Mouse (Mus musculus): ENCODE measurements around the gene Shank2. TPM values are rescaled to one million over a fixed set of nuclear protein-coding genes. Genes with fewer than 3 reads are reported as not detected.

The Shank2 gene
- polyA plus RNA-seq, 1 experiment from 2014 or later = 0.39 TPM

DNA sequence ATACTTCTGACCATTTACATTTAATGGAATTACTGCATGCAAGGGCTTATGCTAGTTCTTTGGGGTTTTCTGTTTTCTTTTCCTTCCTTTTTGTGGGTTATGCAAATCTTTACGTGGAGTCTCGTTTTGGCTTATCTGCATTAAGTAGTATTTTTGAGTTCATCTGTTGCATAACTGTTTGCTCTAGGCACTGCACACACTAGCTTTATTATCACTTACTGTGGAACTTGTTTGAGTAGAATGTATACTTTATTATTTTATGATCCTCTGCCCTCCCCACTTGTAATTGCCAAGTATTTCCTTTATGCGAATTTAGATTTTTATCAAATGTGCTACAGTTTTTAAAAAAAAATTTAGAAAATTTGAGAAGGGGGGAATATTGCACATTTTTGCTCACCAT is 2.7 kb upstream of the Shank2 start:
- H3K9me3 ChIP-seq (replicated peaks) = no peaks in the 10 kb centered on the region
- H3K4me1 ChIP-seq = no peaks in the 10 kb centered on the region
- 94% methylated on average over 3 of the region's 3 CpGs for WGBS
- no peaks in the 10 kb centered on the region for H3K27me3 ChIP-seq (ENCODE audit: low read depth, poor library complexity, severe bottlenecking)
- H3K4me3 ChIP-seq = no peak overlapping the region
- H3K36me3 ChIP-seq = no peaks in the 10 kb centered on the region
- no peak overlapping the region for H3K27ac ChIP-seq
- no peak for DNase-seq (ENCODE audit: low spot score)

DNA sequence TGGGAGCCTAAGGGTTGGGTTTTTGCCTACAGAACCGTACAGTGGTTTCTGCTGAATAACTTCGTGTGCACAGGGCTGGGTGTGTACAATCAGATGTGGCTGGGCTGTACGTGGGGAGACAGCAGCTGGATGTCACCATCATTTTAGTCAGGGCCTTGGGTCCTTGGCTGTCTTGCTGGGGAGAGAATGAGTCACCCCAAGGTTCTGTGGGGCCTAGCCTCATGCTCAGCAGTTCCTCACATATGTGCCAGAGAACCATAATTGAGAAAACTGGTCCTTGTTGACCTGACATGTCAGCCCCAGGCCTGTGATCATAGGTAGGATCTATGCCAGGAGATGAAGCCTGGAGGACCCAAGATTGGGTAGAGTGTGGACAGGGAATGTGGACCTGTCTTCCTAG is 1.7 kb downstream of the Shank2 start:
- H3K27me3 ChIP-seq (ENCODE audit: low read depth, poor library complexity, severe bottlenecking) = no peaks in the 10 kb centered on the region
- WGBS = 88% methylated on average over 3 of the region's 3 CpGs
- H3K36me3 ChIP-seq = no peaks in the 10 kb centered on the region
- no peaks in the 10 kb centered on the region for H3K9me3 ChIP-seq (replicated peaks)
- no peak for DNase-seq (ENCODE audit: low spot score)
- no peak overlapping the region for H3K4me3 ChIP-seq
- H3K27ac ChIP-seq = no peak overlapping the region
- H3K4me1 ChIP-seq = no peaks in the 10 kb centered on the region

DNA sequence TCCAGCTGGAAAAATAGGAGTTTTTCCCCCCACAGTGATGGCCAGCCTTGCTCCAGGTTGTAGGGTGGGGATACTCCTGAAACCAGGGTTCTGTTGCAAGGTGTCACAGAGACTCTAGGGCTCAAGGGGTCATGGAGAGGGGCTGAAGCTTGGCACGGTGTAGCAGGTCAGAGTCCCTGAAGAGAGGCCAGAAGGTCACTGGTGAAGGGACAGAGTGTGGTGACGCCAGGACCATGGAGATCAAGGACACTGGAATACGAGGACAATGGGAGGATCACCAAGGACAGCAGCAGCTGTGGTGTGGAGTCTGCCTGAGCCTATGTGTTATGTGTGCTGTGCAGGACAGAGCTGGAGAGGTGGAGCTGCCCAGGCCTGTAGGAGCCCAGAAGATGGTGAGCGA is 6.4 kb downstream of the Shank2 start:
- WGBS = 78% methylated on average over 4 of the region's 4 CpGs
- H3K4me1 ChIP-seq = no peaks in the 10 kb centered on the region
- no peaks in the 10 kb centered on the region for H3K9me3 ChIP-seq (replicated peaks)
- H3K27me3 ChIP-seq (ENCODE audit: low read depth, poor library complexity, severe bottlenecking) = no peaks in the 10 kb centered on the region
- H3K27ac ChIP-seq = no peak overlapping the region
- H3K36me3 ChIP-seq = no peaks in the 10 kb centered on the region
- no peak overlapping the region for H3K4me3 ChIP-seq
- no peak for DNase-seq (ENCODE audit: low spot score)

DNA sequence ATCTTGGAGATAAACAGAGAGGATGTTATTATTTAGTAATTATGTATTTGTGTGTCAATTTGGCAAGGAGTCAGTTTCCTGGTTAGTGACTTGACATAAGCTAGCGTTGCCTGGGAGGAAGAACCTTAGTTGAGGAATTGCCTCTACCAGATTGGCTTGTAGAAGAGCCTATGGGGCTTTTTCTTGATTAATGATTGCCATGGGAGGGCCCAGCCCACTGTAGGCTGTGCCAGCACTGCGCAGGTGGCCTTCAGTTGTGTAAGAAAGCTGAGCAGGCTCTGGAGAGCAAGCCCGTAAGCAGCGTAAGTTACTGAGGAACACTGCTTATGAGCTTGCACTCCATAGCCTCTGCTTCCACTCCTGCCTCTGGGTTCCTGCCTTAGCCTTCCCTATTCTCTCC is 7.3 kb downstream of the Shank2 start:
- Histone ChIP-seq H3K27me3 (ENCODE audit: low read depth, poor library complexity, severe bottlenecking) (no peaks in the 10 kb centered on the region), H3K27ac (no peak overlapping the region), H3K9me3 (replicated peaks) (no peaks in the 10 kb centered on the region), H3K36me3 (no peaks in the 10 kb centered on the region), H3K4me3 (no peak overlapping the region), H3K4me1 (no peaks in the 10 kb centered on the region)
- no peak for DNase-seq (ENCODE audit: low spot score)
- 86% methylated on average over 4 of the region's 4 CpGs for WGBS

DNA sequence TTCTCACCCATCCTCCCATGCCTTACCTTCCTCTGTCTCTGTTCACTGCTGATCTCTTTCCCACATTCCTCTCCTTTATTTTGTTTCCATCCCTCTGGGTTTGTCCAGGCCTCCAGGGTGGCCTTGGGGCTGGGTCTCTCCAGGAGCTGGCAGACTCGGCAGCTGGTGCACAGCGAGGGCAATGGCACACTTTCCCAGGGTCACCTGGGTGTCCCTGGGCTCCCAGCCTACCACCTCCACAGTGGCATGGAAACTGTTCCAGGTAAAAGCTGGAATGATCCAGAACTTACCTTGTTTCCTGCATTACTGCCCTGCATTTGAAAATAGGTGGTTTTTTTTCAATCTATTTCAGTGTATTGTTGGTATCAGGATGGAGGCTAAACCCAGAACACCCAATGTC is 12.8 kb downstream of the Shank2 start:
- WGBS = 82% methylated on average over 2 of the region's 2 CpGs
- DNase-seq (ENCODE audit: low spot score) = no peak

DNA sequence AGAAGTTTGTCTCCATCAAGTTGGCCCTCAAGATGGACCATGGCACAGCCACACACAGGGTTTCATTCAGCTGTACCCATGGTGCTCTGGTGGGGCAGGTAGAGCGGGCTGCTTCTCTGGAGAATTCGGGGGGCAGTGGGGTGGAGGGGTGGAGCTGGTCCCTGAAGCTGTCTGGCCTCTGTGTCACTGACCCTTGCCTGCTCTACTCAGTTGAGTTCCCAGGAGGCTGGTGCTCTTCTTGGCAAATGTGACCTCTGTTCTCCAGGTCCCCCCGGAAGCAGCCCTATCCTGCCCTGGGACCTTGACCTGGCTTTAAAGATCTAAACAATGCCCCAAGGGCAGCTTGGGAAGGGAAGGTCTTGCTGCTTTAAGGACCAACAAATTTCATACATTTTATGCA is 20.1 kb downstream of the Shank2 start:
- 89% methylated on average over 3 of the region's 3 CpGs for WGBS
- no peak for DNase-seq (ENCODE audit: low spot score)
- Histone ChIP-seq H3K27me3 (ENCODE audit: low read depth, poor library complexity, severe bottlenecking) (no peaks in the 10 kb centered on the region), H3K36me3 (no peaks in the 10 kb centered on the region), H3K27ac (no peak overlapping the region), H3K9me3 (replicated peaks) (no peaks in the 10 kb centered on the region), H3K4me1 (peaks cover 7% of the 10 kb centered on the region), H3K4me3 (no peak overlapping the region)

More for the DNA sequence above, 12.8 kb downstream of the Shank2 start:
- Histone ChIP-seq H3K4me1 (no peaks in the 10 kb centered on the region), H3K4me3 (no peak overlapping the region), H3K27me3 (ENCODE audit: low read depth, poor library complexity, severe bottlenecking) (no peaks in the 10 kb centered on the region), H3K27ac (no peak overlapping the region), H3K36me3 (no peaks in the 10 kb centered on the region), H3K9me3 (replicated peaks) (no peaks in the 10 kb centered on the region)

DNA sequence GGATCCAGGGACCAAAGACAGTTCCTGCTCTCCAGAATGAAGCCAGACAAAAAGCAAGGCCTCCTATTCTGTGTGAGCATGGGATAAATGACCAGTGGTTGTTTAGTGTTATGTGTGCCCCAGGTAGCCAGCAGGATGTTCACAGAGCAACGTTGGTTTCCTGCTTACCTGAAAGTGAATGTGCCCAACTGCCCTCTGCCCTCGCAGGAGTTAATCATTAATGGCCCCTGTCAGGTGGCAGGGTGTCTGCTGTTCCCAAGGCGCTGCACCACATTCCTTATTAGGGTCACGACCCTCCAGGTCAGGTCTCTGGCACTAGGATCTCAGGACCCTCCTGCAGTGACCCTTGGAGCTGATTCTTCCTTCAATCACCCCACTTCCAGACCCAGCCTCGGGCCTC is 21.0 kb downstream of the Shank2 start:
- no peaks in the 10 kb centered on the region for H3K36me3 ChIP-seq
- no peaks in the 10 kb centered on the region for H3K27me3 ChIP-seq (ENCODE audit: low read depth, poor library complexity, severe bottlenecking)
- H3K9me3 ChIP-seq (replicated peaks) = no peaks in the 10 kb centered on the region
- no peak overlapping the region for H3K4me3 ChIP-seq
- peaks cover 7% of the 10 kb centered on the region for H3K4me1 ChIP-seq
- H3K27ac ChIP-seq = no peak overlapping the region
- no peak for DNase-seq (ENCODE audit: low spot score)
- WGBS = 19% methylated on average over 5 of the region's 5 CpGs

DNA sequence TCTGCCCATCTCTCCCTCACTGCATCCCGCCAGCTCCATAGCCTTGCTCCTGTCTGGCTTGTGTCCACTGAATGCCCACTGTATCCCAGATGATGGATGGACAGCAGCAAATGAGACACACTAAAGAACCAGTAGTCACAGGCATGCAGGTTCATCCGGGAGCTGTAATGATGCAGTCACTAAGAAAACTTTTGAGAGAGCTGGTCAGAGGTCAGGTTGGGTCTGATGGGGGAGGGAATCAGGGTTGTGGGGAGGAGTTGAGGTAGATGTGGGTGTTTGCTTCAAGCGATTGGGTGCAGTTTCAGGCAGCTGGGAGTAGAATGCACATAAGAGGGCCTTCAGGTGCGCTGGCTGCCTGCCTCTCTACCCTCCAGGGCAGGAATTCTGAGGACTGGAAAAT is 21.8 kb downstream of the Shank2 start:
- no peaks in the 10 kb centered on the region for H3K27me3 ChIP-seq (ENCODE audit: low read depth, poor library complexity, severe bottlenecking)
- 45% methylated on average over 4 of the region's 4 CpGs for WGBS
- no peak overlapping the region for H3K4me3 ChIP-seq
- no peaks in the 10 kb centered on the region for H3K9me3 ChIP-seq (replicated peaks)
- DNase-seq (ENCODE audit: low spot score) = no peak
- H3K4me1 ChIP-seq = peaks cover 7% of the 10 kb centered on the region
- no peak overlapping the region for H3K27ac ChIP-seq
- H3K36me3 ChIP-seq = no peaks in the 10 kb centered on the region

DNA sequence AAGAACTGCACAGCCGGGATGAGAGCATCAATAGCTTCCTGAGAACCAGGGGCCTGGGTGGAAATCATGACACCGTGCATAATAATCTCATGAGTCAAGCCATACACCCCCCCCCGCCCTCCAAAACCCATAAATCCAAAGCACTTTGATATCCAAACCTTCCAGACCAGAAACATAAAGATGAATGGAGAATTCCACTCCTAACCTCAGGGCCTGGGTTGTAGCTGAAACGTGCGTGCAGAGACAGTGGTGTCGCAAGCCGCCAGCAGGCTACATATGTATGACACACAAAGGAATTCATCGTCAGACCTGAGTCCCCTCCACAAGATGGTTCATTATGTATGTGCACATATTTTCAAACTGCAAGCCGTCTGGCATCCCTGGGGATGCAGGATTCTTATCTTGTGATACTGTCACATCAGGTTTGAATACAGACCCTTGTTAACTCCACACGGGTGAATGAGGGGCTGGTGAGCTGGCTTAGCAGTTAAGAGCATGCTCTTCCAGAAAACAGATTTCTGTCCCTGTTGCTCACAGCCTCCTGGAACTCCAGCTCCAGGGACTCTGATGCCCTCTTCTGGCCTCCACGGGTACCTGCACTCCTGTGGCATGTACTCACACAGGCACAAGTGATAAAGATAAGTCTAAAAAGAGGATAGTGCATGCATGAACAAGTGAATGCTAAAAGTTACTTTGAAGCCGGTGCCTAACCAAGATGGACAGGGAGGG is 24.5 kb downstream of the Shank2 start:
- Histone ChIP-seq H3K27ac (no peak overlapping the region), H3K27me3 (ENCODE audit: low read depth, poor library complexity, severe bottlenecking) (no peaks in the 10 kb centered on the region), H3K4me3 (no peak overlapping the region), H3K4me1 (peaks cover 7% of the 10 kb centered on the region), H3K9me3 (replicated peaks) (no peaks in the 10 kb centered on the region), H3K36me3 (no peaks in the 10 kb centered on the region)
- WGBS = 90% methylated on average over 12 of the region's 12 CpGs
- DNase-seq (ENCODE audit: low spot score) = no peak

DNA sequence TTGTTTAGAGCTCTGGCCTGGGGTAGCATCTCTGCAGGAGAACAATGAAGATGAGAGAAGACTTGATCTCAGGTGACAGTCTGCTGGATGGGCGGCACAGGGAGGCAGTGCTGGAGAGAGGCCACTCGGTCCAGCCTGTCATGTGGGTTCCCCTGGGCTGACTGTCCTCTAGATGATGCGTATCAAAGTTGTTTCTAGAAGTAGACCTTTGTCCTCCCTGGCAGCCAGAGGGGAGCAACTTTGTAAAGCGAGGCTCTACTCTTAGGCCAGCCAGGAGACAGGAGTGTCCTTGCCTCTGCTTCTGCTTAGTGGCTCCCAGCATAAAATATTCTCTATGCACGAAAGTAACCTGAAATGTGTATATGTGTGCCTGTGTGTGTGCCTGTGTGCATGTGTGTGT is 27.5 kb downstream of the Shank2 start:
- no peaks in the 10 kb centered on the region for H3K9me3 ChIP-seq (replicated peaks)
- DNase-seq (ENCODE audit: low spot score) = no peak
- 76% methylated on average over 5 of the region's 5 CpGs for WGBS

DNA sequence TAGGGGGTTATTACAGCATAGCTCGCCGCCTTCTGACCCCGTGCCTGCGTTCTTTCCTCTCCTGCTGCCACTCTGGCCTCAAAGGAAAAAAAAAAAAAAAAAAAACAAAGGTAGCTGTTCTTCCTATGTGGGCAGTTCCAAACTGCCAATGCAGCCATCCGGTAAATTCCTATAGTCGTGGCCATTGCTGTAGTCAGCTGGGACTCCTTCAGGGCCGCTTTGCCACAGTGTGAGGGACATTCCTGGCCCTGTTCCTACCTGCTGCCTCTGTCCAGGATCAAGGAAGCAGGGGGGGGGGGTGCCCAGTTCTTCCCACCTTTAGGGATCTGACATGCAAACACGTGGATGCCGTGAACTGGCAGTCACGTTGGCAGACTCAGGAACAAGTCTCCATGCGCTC is 29.1 kb downstream of the Shank2 start:
- 74% methylated on average over 11 of the region's 11 CpGs for WGBS
- no peak overlapping the region for H3K27ac ChIP-seq
- H3K4me1 ChIP-seq = peaks cover 5% of the 10 kb centered on the region; the same call in 1 of the 2 replicates
- H3K9me3 ChIP-seq (replicated peaks) = no peaks in the 10 kb centered on the region
- no peaks in the 10 kb centered on the region for H3K27me3 ChIP-seq (ENCODE audit: low read depth, poor library complexity, severe bottlenecking)
- H3K36me3 ChIP-seq = no peaks in the 10 kb centered on the region
- no peak for DNase-seq (ENCODE audit: low spot score)
- H3K4me3 ChIP-seq = no peak overlapping the region

More for the DNA sequence above, 27.5 kb downstream of the Shank2 start:
- no peaks in the 10 kb centered on the region for H3K36me3 ChIP-seq
- H3K4me1 ChIP-seq = peaks cover 5% of the 10 kb centered on the region; the same call in 1 of the 2 replicates
- no peak overlapping the region for H3K4me3 ChIP-seq
- no peaks in the 10 kb centered on the region for H3K27me3 ChIP-seq (ENCODE audit: low read depth, poor library complexity, severe bottlenecking)
- no peak overlapping the region for H3K27ac ChIP-seq

DNA sequence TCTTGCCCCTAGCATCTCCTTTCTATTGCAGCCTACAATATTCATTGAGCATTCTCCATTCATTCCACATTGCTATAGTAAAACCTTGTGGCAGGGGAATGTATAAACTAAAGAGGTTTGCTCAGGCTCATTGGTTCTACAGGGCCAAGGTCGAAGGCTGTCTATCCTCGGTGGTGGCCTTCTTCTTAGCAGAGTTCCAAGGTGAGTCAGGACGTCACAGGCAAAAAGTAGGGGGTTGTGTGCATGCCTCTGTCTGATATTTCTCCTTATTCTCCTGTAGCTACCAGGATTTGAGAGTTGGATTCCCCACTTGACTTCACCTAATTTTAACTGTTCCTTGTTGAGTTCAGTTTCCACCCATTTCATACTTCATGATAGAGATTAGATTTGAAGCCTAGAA is 29.9 kb downstream of the Shank2 start:
- Histone ChIP-seq H3K4me3 (no peak overlapping the region), H3K36me3 (no peaks in the 10 kb centered on the region), H3K27ac (no peak overlapping the region), H3K9me3 (replicated peaks) (no peaks in the 10 kb centered on the region), H3K27me3 (ENCODE audit: low read depth, poor library complexity, severe bottlenecking) (no peaks in the 10 kb centered on the region), H3K4me1 (peaks cover 5% of the 10 kb centered on the region; the same call in 1 of the 2 replicates)
- 86% methylated on average over 3 of the region's 3 CpGs for WGBS
- no peak for DNase-seq (ENCODE audit: low spot score)

DNA sequence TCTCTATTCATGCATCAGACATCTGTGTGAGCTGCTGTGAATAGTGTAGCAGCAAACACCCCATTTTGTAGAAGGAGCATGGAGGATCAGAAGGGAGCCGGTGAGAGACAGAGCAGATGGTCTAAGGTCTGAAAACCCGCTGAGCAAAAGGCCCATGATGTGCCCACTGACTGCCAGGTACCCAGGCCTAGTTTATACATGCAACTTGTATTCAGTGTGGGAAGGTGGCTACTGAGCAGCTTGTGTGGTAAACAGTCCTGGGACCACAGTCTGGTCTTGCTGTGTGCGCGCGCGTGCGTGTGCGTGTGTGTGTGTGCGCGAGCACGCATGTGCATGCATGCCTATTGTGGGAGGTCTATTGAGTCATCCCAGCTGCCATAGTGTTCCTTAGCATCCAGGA is 35.8 kb downstream of the Shank2 start:
- 96% methylated on average over 11 of the region's 11 CpGs for WGBS
- H3K36me3 ChIP-seq = no peaks in the 10 kb centered on the region
- no peak overlapping the region for H3K27ac ChIP-seq
- H3K4me1 ChIP-seq = peaks cover 5% of the 10 kb centered on the region; the same call in 1 of the 2 replicates
- no peaks in the 10 kb centered on the region for H3K9me3 ChIP-seq (replicated peaks)
- no peak overlapping the region for H3K4me3 ChIP-seq
- no peaks in the 10 kb centered on the region for H3K27me3 ChIP-seq (ENCODE audit: low read depth, poor library complexity, severe bottlenecking)
- DNase-seq (ENCODE audit: low spot score) = no peak
